In the genomic region with DNA sequence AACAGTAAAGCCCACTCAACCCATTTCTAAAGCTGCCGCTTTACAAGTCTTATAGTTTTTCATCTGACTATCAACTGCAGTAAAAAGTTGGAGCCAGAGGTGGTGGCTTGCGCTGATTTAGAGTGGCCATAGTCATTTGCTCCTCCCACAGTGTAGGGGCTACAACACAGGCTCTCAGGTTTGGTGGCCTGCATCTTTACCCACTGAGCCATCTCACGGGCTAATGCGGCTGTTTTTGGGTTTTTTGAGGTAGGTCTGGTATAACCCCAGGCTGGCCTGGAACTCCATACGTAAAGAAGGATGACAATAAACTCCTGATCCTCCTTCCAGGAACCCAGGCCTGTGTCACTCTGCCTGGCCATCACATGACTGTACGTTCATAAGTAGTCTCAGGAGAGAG, we compare ENCODE assay signal across 23 mouse cellular contexts.
"Had no signal": no experiment of that assay in that cellular context is flagged by ENCODE, and none has a peak within 500 bp of the region (broad histone marks: within the 10 kb centered on the region; RNA-seq: fewer than 3 reads in every experiment).

No protein-coding gene starts in this region.

- H3K36me3 ChIP-seq: heart, embryonic 10.5 days; heart, embryonic 12.5 days; hindbrain, embryonic 10.5 days; hindbrain, embryonic 12.5 days; intestine, embryonic 15.5 days; limb, embryonic 13.5 days; limb, embryonic 15.5 days; liver, embryonic 12.5 days had no signal

- H3K27ac ChIP-seq: hindbrain, embryonic 12.5 days; hindbrain, embryonic 14.5 days; intestine, embryonic 15.5 days; left cerebral cortex, adult 2 months; limb, embryonic 15.5 days; liver, embryonic 14.5 days had no signal

- DNase-seq: gastrocnemius, adult 2 months; gastrocnemius, postnatal 10 days; gastrocnemius, postnatal 25 days; heart, adult 2 months; heart, postnatal 10 days; heart, postnatal 4 days; kidney, adult 18-20 months; kidney, adult 8-10 months; kidney, postnatal 10 days; kidney, postnatal 25 days; kidney, postnatal 4 days had no signal

- H3K4me3 ChIP-seq: heart, adult 2 months; heart, embryonic 12.5 days; hindbrain, embryonic 12.5 days; intestine, embryonic 15.5 days; layer of hippocampus, adult 2 months; left cerebral cortex, adult 2 months; limb, embryonic 15.5 days had no signal

- H3K27me3 ChIP-seq: heart, embryonic 12.5 days; hindbrain, embryonic 12.5 days; intestine, embryonic 15.5 days; limb, embryonic 13.5 days; limb, embryonic 15.5 days; liver, embryonic 12.5 days had no signal
